Mouse (Mus musculus) liver, postnatal 0 days (tissue): ENCODE data around the gene Galnt12. TPM values are rescaled to one million over a fixed set of nuclear protein-coding genes. Genes with fewer than 3 reads are reported as not detected.

ENCODE experiments used
- ATAC-seq: fragments of 200-750 bp; cut with Nextera tagmentation; 2 replicates; pipeline ENCODE4 v1.8.0; 2017; ENCODE audit warnings: mild to moderate bottlenecking, moderate library complexity
- DNase-seq: peaks from one replicate; pipeline ENCODE4 v3.0.0-alpha.2; 2016
- H3K27ac ChIP-seq: fragments of 300-500 bp; sonication (generic); 2 replicates; pipeline ENCODE4 v1.5.1; 2014; ENCODE audit warnings: antibody characterized with exemption, moderate library complexity, mild to moderate bottlenecking, low read depth
- H3K27me3 ChIP-seq: fragments of 300-500 bp; sonication (generic); 2 replicates; pipeline ENCODE4 v1.6.1; 2014; ENCODE audit warnings: low read length, control low read depth, mixed read lengths; ENCODE audit not compliant: insufficient read depth
- H3K36me3 ChIP-seq: fragments of 300-500 bp; sonication (generic); replicated peaks from 2 replicates; pipeline ENCODE4 v1.6.1; 2014; ENCODE audit warnings: mild to moderate bottlenecking, control low read depth, low read length, moderate library complexity, mixed read lengths; ENCODE audit not compliant: insufficient read depth
- H3K4me1 ChIP-seq: fragments of 300-500 bp; sonication (generic); 2 replicates; pipeline ENCODE4 v1.6.1; 2014; ENCODE audit warnings: antibody characterized with exemption, mild to moderate bottlenecking, control low read depth; ENCODE audit not compliant: insufficient read depth
- H3K4me2 ChIP-seq: fragments of 300-500 bp; sonication (generic); 2 replicates; pipeline ENCODE4 v1.6.1; 2014; ENCODE audit warnings: low read depth, mild to moderate bottlenecking, low read length, moderate library complexity, mixed read lengths
- H3K4me3 ChIP-seq: fragments of 300-500 bp; sonication (generic); 2 replicates; pipeline ENCODE4 v1.5.1; 2014; ENCODE audit warnings: low read depth, low read length
- H3K9ac ChIP-seq: fragments of 300-500 bp; sonication (generic); replicated peaks from 2 replicates; pipeline ENCODE4 v1.6.1; 2014; ENCODE audit warnings: mild to moderate bottlenecking, moderate library complexity
- H3K9me3 ChIP-seq: fragments of 300-500 bp; sonication (generic); 2 replicates; pipeline ENCODE4 v1.6.1; 2016; ENCODE audit warnings: mild to moderate bottlenecking, control low read depth, low read length, mixed read lengths
- CTCF ChIP-seq: sonication (generic); IDR thresholded peaks from 2 replicates; pipeline ENCODE4 v1.5.1; 2016; ENCODE audit warnings: antibody characterized with exemption, low read depth
- EP300 ChIP-seq: IDR thresholded peaks from 2 replicates; pipeline ENCODE4 v1.6.1; 2016; ENCODE audit warnings: antibody characterized with exemption, low read depth, mild to moderate bottlenecking
- WGBS: fragments of 180-500 bp; shearing (Covaris S2); extraction: QIAGEN DNeasy Blood & Tissue Kit; methylation state at CpG from one replicate; pipeline ENCODE4 v1.1.7; 2014; ENCODE audit not compliant: insufficient replicate concordance; 5-methylcytosine and 5-hydroxymethylcytosine counted together
- polyA plus RNA-seq: library from polyadenylated mRNA; unstranded; fragments of >200 nt; fragmentation: Nextera tagmentation; extraction: Ambion mirVana; gene quantifications from 2 replicates; pipeline ENCODE4 v1.2.1, GENCODE M21; 2015

Gene Galnt12
- polyA plus RNA-seq, 1 experiment from 2014 or later, result 0.69 TPM

- Histone ChIP-seq H3K4me1 (no peaks in the 10 kb centered on the region), H3K36me3 (no peaks in the 10 kb centered on the region), H3K9ac (no peak overlapping the region), H3K4me3 (no peak overlapping the region), H3K27ac (no peak overlapping the region), H3K4me2 (no peak overlapping the region), H3K27me3 (no peaks in the 10 kb centered on the region), H3K9me3 (no peaks in the 10 kb centered on the region)
- no peak for TF ChIP-seq CTCF
- no peak for TF ChIP-seq EP300
- 58% methylated on average over 8 of the region's 8 CpGs for WGBS
- DNase-seq (no peak), ATAC-seq (peak; percentile 45)
Observed at GRCm38 (mm10) chr4:47151553-47152183, 60.0 kb downstream of the Galnt12 start.

- DNase-seq (no peak), ATAC-seq (no peak)
- Histone ChIP-seq H3K4me3 (no peak overlapping the region), H3K27me3 (no peaks in the 10 kb centered on the region), H3K9ac (no peak overlapping the region), H3K4me1 (no peaks in the 10 kb centered on the region), H3K9me3 (no peaks in the 10 kb centered on the region), H3K36me3 (no peaks in the 10 kb centered on the region), H3K27ac (no peak overlapping the region), H3K4me2 (no peak overlapping the region)
- TF ChIP-seq EP300 (no peak), CTCF (no peak)
- 25% methylated on average over 4 of the region's 4 CpGs for WGBS
Observed at GRCm38 (mm10) chr4:47161103-47161755, 69.5 kb downstream of the Galnt12 start.

GRCm38 (mm10) chr4:47161756-47162587 is 70.3 kb downstream of the Galnt12 start:
- WGBS, result 59% methylated on average over 12 of the region's 12 CpGs
- no peak for DNase-seq
- H3K4me1 ChIP-seq, result no peaks in the 10 kb centered on the region
- no peak overlapping the region for H3K9ac ChIP-seq
- H3K9me3 ChIP-seq, result no peaks in the 10 kb centered on the region
- H3K27ac ChIP-seq, result no peak overlapping the region
- H3K27me3 ChIP-seq, result no peaks in the 10 kb centered on the region
- no peak for TF ChIP-seq EP300
- TF ChIP-seq CTCF, result no peak
- no peak overlapping the region for H3K4me3 ChIP-seq
- no peaks in the 10 kb centered on the region for H3K36me3 ChIP-seq
- no peak for ATAC-seq
- no peak overlapping the region for H3K4me2 ChIP-seq

GRCm38 (mm10) chr4:47172314-47172713 is 80.6 kb downstream of the Galnt12 start:
- H3K4me2 ChIP-seq, result no peak overlapping the region
- no peaks in the 10 kb centered on the region for H3K4me1 ChIP-seq
- H3K27me3 ChIP-seq, result no peaks in the 10 kb centered on the region
- no peak overlapping the region for H3K4me3 ChIP-seq
- no peaks in the 10 kb centered on the region for H3K9me3 ChIP-seq
- ATAC-seq (no peak), DNase-seq (no peak)
- TF ChIP-seq EP300 (no peak), CTCF (no peak)
- H3K36me3 ChIP-seq, result no peaks in the 10 kb centered on the region
- H3K27ac ChIP-seq, result no peak overlapping the region
- H3K9ac ChIP-seq, result no peak overlapping the region
- WGBS, result 18% methylated on average over 1 of the region's 1 CpGs

Other genes with a start within 250 kb of the Galnt12 start
- 0.11 and 0.20 TPM in 2 replicates for gene Gabbr2, start 100.0 kb upstream of the Galnt12 start, polyA plus RNA-seq
- 0.07 and 0.14 TPM in 2 replicates for gene Anks6, start 34.5 kb upstream of the Galnt12 start, polyA plus RNA-seq
- 0.28 and 0.50 TPM in 2 replicates for gene Col15a1, start 116.3 kb downstream of the Galnt12 start, polyA plus RNA-seq